20 mouse cellular contexts compared by ENCODE assay signal in the genomic region with DNA sequence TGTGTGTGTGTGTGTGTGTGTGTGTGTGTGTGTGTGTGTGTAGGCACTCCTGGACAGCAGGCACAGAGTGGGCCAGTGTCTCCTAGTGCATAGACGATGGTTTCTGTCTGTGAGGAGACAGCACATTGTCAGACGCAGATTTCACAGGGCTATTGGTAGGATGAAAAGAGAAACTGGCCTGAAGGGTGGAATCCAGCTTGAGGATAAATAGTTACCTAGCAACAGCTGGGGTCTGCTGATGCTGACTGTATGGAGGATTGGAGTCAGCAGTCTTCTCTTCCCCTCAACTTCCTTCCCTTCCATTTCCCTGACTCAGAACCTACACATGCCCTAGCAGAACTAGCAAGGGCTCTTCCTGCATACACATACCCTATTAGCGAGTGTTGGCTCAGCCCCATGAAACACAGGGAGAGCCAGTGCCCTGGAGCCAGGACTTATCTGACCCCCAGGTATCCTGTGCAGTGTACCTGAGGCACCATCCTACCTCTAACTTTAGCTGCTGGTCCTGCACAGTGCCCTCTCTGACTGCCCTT. TPM values are rescaled to one million over a fixed set of nuclear protein-coding genes. Genes with fewer than 3 reads are reported as not detected.
DNase-seq lines count a peak whose midpoint lies in the region; ATAC-seq and TF ChIP-seq lines count a peak whose summit lies in the region.
"Had no signal": no experiment of that assay in that cellular context is flagged by ENCODE, and none has a peak within 500 bp of the region (broad histone marks: within the 10 kb centered on the region; RNA-seq: fewer than 3 reads in every experiment).

No protein-coding gene starts in this region.

- H3K9ac ChIP-seq in forebrain, embryonic 14.5 days (ENCODE audit: low read length): no peak overlapping the region
- no peak overlapping the region for H3K9ac ChIP-seq in forebrain, embryonic 16.5 days (replicated peaks; ENCODE audit: low read depth, low read length)
- H3K9ac ChIP-seq in midbrain, embryonic 11.5 days (ENCODE audit: low read length): no peak overlapping the region
- no peak overlapping the region for H3K9ac ChIP-seq in hindbrain, postnatal 0 days (replicated peaks; ENCODE audit: low read length)
- no peak overlapping the region for H3K9ac ChIP-seq in neural tube, embryonic 15.5 days (replicated peaks)
- H3K9ac ChIP-seq: heart, embryonic 13.5 days; liver, embryonic 13.5 days had no signal

- no peak overlapping the region for H3K4me3 ChIP-seq in forebrain, embryonic 14.5 days (ENCODE audit: low read depth, low read length)
- H3K4me3 ChIP-seq in forebrain, embryonic 16.5 days (replicated peaks; ENCODE audit: low read length): no peak overlapping the region
- H3K4me3 ChIP-seq in midbrain, embryonic 10.5 days: no peak overlapping the region
- H3K4me3 ChIP-seq in midbrain, embryonic 11.5 days (ENCODE audit: low read depth, low read length): no peak overlapping the region
- H3K4me3 ChIP-seq in hindbrain, postnatal 0 days (ENCODE audit: low read length): no peak overlapping the region
- no peak overlapping the region for H3K4me3 ChIP-seq in neural tube, embryonic 15.5 days (replicated peaks)
- H3K4me3 ChIP-seq: heart, embryonic 13.5 days; liver, embryonic 13.5 days had no signal

- no peaks in the 10 kb centered on the region for H3K36me3 ChIP-seq in forebrain, embryonic 14.5 days (ENCODE audit: control insufficient read depth, insufficient read depth, low read length)
- H3K36me3 ChIP-seq in forebrain, embryonic 16.5 days (ENCODE audit: control insufficient read depth, insufficient read depth): no peaks in the 10 kb centered on the region
- H3K36me3 ChIP-seq in midbrain, embryonic 10.5 days: no peaks in the 10 kb centered on the region
- H3K36me3 ChIP-seq in midbrain, embryonic 11.5 days (ENCODE audit: control insufficient read depth, insufficient read depth, low read length): no peaks in the 10 kb centered on the region
- no peaks in the 10 kb centered on the region for H3K36me3 ChIP-seq in hindbrain, postnatal 0 days (ENCODE audit: insufficient read depth, low read length)
- H3K36me3 ChIP-seq in neural tube, embryonic 15.5 days: no peaks in the 10 kb centered on the region
- H3K36me3 ChIP-seq: heart, embryonic 13.5 days; liver, embryonic 13.5 days had no signal

- ATAC-seq in forebrain, embryonic 14.5 days: no peak
- ATAC-seq in forebrain, embryonic 16.5 days: no peak
- no peak for ATAC-seq in midbrain, embryonic 11.5 days (ENCODE audit: low FRiP score)
- ATAC-seq in hindbrain, postnatal 0 days: peak; percentile 35; the same call in 1 of the 2 replicates
- peak; percentile 40 for ATAC-seq in neural tube, embryonic 15.5 days (ENCODE audit: low FRiP score)
- ATAC-seq: activated CD4-positive, CD25-positive, alpha-beta regulatory T cell, adult 4 months had no signal

- H3K9me3 ChIP-seq in forebrain, embryonic 14.5 days (replicated peaks; ENCODE audit: control insufficient read depth, low read length): no peaks in the 10 kb centered on the region
- H3K9me3 ChIP-seq in forebrain, embryonic 16.5 days (ENCODE audit: control insufficient read depth, low read length): no peaks in the 10 kb centered on the region
- no peaks in the 10 kb centered on the region for H3K9me3 ChIP-seq in midbrain, embryonic 10.5 days (replicated peaks)
- H3K9me3 ChIP-seq in midbrain, embryonic 11.5 days (ENCODE audit: control insufficient read depth, low read length): no peaks in the 10 kb centered on the region
- H3K9me3 ChIP-seq in hindbrain, postnatal 0 days (ENCODE audit: low read length): no peaks in the 10 kb centered on the region
- no peaks in the 10 kb centered on the region for H3K9me3 ChIP-seq in neural tube, embryonic 15.5 days (replicated peaks)
- H3K9me3 ChIP-seq: heart, embryonic 13.5 days; liver, embryonic 13.5 days had no signal

- 0 out of 2 replicates have a peak overlapping the region, but pooled peaks have one; percentile 52 for H3K27ac ChIP-seq in forebrain, embryonic 14.5 days (ENCODE audit: low read depth, low read length)
- no peak overlapping the region for H3K27ac ChIP-seq in forebrain, embryonic 16.5 days (ENCODE audit: low read length)
- peak overlapping the region; percentile 39; the same call in 1 of the 2 replicates for H3K27ac ChIP-seq in midbrain, embryonic 10.5 days (replicated peaks)
- no peak overlapping the region for H3K27ac ChIP-seq in midbrain, embryonic 11.5 days (ENCODE audit: low read depth, low read length)
- H3K27ac ChIP-seq in hindbrain, postnatal 0 days: peak overlapping the region; percentile 64
- peak overlapping the region; percentile 79 for H3K27ac ChIP-seq in neural tube, embryonic 15.5 days (replicated peaks)
- H3K27ac ChIP-seq: heart, embryonic 13.5 days; liver, embryonic 13.5 days had no signal

- H3K4me2 ChIP-seq in forebrain, embryonic 14.5 days (ENCODE audit: low read length): no peak overlapping the region
- no peak overlapping the region for H3K4me2 ChIP-seq in forebrain, embryonic 16.5 days (ENCODE audit: low read length)
- H3K4me2 ChIP-seq in midbrain, embryonic 11.5 days: no peak overlapping the region
- H3K4me2 ChIP-seq in hindbrain, postnatal 0 days (ENCODE audit: low read depth, low read length): no peak overlapping the region
- no peak overlapping the region for H3K4me2 ChIP-seq in neural tube, embryonic 15.5 days
- H3K4me2 ChIP-seq: heart, embryonic 13.5 days; liver, embryonic 13.5 days had no signal

- WGBS in forebrain, embryonic 14.5 days: 41% methylated on average over 3 of the region's 3 CpGs
- 33% methylated on average over 3 of the region's 3 CpGs for WGBS in forebrain, embryonic 16.5 days
- 45% methylated on average over 3 of the region's 3 CpGs for WGBS in midbrain, embryonic 10.5 days
- 36% methylated on average over 3 of the region's 3 CpGs for WGBS in midbrain, embryonic 11.5 days
- 30% methylated on average over 3 of the region's 3 CpGs for WGBS in hindbrain, postnatal 0 days
- WGBS in neural tube, embryonic 15.5 days: 41% methylated on average over 3 of the region's 3 CpGs

- no peaks in the 10 kb centered on the region for H3K27me3 ChIP-seq in forebrain, embryonic 14.5 days (replicated peaks; ENCODE audit: control insufficient read depth, insufficient read depth, low read length)
- no peaks in the 10 kb centered on the region for H3K27me3 ChIP-seq in forebrain, embryonic 16.5 days (replicated peaks; ENCODE audit: control insufficient read depth, insufficient read depth, low read length)
- H3K27me3 ChIP-seq in midbrain, embryonic 10.5 days (ENCODE audit: low read depth, poor library complexity, severe bottlenecking): no peaks in the 10 kb centered on the region
- no peaks in the 10 kb centered on the region for H3K27me3 ChIP-seq in midbrain, embryonic 11.5 days (ENCODE audit: control insufficient read depth, insufficient read depth, low read length)
- no peaks in the 10 kb centered on the region for H3K27me3 ChIP-seq in hindbrain, postnatal 0 days (ENCODE audit: insufficient read depth, low read length)
- H3K27me3 ChIP-seq in neural tube, embryonic 15.5 days (replicated peaks): no peaks in the 10 kb centered on the region
- H3K27me3 ChIP-seq: liver, embryonic 13.5 days had no signal

- peaks cover 13% of the 10 kb centered on the region for H3K4me1 ChIP-seq in forebrain, embryonic 14.5 days (ENCODE audit: control insufficient read depth, insufficient read depth, low read length)
- peaks cover 31% of the 10 kb centered on the region for H3K4me1 ChIP-seq in forebrain, embryonic 16.5 days (replicated peaks; ENCODE audit: control insufficient read depth, insufficient read depth, low read length)
- peaks cover 24% of the 10 kb centered on the region for H3K4me1 ChIP-seq in midbrain, embryonic 10.5 days
- peaks cover 3% of the 10 kb centered on the region; the same call in 1 of the 2 replicates for H3K4me1 ChIP-seq in midbrain, embryonic 11.5 days (ENCODE audit: control insufficient read depth, insufficient read depth, low read length)
- peaks cover 35% of the 10 kb centered on the region for H3K4me1 ChIP-seq in hindbrain, postnatal 0 days (ENCODE audit: insufficient read depth, low read length)
- H3K4me1 ChIP-seq in neural tube, embryonic 15.5 days: peaks cover 58% of the 10 kb centered on the region
- H3K4me1 ChIP-seq: liver, embryonic 13.5 days had no signal

- peak; percentile 46 for DNase-seq in forebrain, embryonic 14.5 days (ENCODE audit: low spot score)
- no peak for DNase-seq in midbrain, embryonic 10.5 days (ENCODE audit: low spot score)
- no peak for DNase-seq in midbrain, embryonic 11.5 days (ENCODE audit: low spot score, missing footprints)
- peak; percentile 47 for DNase-seq in hindbrain, postnatal 0 days (ENCODE audit: low spot score)
- no peak for DNase-seq in right cerebral cortex, adult 18-20 months
- no peak for DNase-seq in frontal cortex, postnatal 14 days (ENCODE audit: low spot score in 2 of 2)
- DNase-seq: adrenal gland, postnatal 25 days; cerebellum, postnatal 36 days; gastrocnemius, postnatal 10 days; kidney, adult 18-20 months; kidney, postnatal 36 days; liver, embryonic 13.5 days; lung, postnatal 10 days; thymus, postnatal 36 days had no signal

- TF ChIP-seq CTCF in hindbrain, postnatal 0 days (IDR thresholded peaks at IDR 0.05; ENCODE audit: low read depth): no peak

RNA-seq across cellular contexts. Expression of a gene that starts 23.7 kb away (rescaled TPM):
- 74.0 and 95.1 TPM in 2 replicates for polyA plus RNA-seq in forebrain, embryonic 14.5 days (2014; fragmentation: Nextera tagmentation; extraction: Ambion mirVana)
- polyA plus RNA-seq in forebrain, embryonic 16.5 days (2015; fragmentation: Nextera tagmentation; extraction: Ambion mirVana): 107 and 138 TPM in 2 replicates
- 4.7 and 13.1 TPM in 2 replicates for polyA plus RNA-seq in midbrain, embryonic 10.5 days (2016; fragmentation: Nextera tagmentation; extraction: Ambion mirVana)
- polyA plus RNA-seq in midbrain, embryonic 11.5 days (2014; fragmentation: Nextera tagmentation; extraction: Ambion mirVana): 13.3 and 16.5 TPM in 2 replicates
- total RNA-seq in hindbrain, postnatal 0 days (2014; rRNA removed): 433 and 470 TPM in 2 replicates
- polyA plus RNA-seq in hindbrain, postnatal 0 days (2015; fragmentation: Nextera tagmentation; extraction: Ambion mirVana): 176 and 177 TPM in 2 replicates
- 118 and 138 TPM in 2 replicates for polyA plus RNA-seq in neural tube, embryonic 15.5 days (2015; fragmentation: Nextera tagmentation; extraction: Ambion mirVana)
- total RNA-seq: adrenal gland, postnatal 25 days; hematopoietic stem cell, adult 5-6 weeks had no signal
- polyA plus RNA-seq: stomach, embryonic 16.5 days had no signal

Comparison
In these comparisons a context has a peak if more than half of its experiments do, and no peak if none do; other contexts are left out.
1. H3K27ac ChIP-seq: peak in forebrain, embryonic 14.5 days (single experiment), midbrain, embryonic 10.5 days (single experiment), hindbrain, postnatal 0 days (single experiment) and neural tube, embryonic 15.5 days (single experiment); none in forebrain, embryonic 16.5 days (single experiment) and midbrain, embryonic 11.5 days (single experiment).
2. ATAC-seq: peak in hindbrain, postnatal 0 days (single experiment) and neural tube, embryonic 15.5 days (single experiment); none in forebrain, embryonic 14.5 days (single experiment), forebrain, embryonic 16.5 days (single experiment) and midbrain, embryonic 11.5 days (single experiment).
3. DNase-seq: peak in forebrain, embryonic 14.5 days (single experiment) and hindbrain, postnatal 0 days (single experiment); none in midbrain, embryonic 10.5 days (single experiment), midbrain, embryonic 11.5 days (single experiment), right cerebral cortex, adult 18-20 months (single experiment) and frontal cortex, postnatal 14 days (0 of 2).